In the genomic region with DNA sequence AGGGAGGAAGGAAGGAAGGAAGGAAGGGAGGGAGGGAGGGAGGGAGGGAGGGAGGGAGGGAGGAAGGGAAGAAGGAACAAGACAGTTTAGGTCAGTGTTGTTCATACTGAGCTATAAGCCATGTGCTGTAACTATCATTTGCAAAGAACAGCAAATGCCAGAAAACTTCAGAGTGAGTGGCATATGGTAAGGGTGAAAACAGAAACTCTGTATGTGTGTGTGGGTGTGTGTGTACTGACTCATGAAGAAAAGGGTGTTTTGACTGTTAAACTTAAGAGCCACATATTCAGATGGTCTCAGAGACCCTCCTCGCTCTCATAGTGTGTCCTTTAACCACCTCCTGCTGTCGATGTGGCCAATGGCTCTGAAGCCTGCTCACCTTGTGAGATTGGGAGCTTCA, we compare ENCODE assay signal across 20 mouse cellular contexts. TPM values are rescaled to one million over a fixed set of nuclear protein-coding genes. Genes with fewer than 3 reads are reported as not detected.
DNase-seq lines count a peak whose midpoint lies in the region; ATAC-seq and TF ChIP-seq lines count a peak whose summit lies in the region.
"Had no signal": no experiment of that assay in that cellular context is flagged by ENCODE, and none has a peak within 500 bp of the region (broad histone marks: within the 10 kb centered on the region; RNA-seq: fewer than 3 reads in every experiment).

No protein-coding gene starts in this region.

- H3K9me3 ChIP-seq in liver, embryonic 11.5 days (ENCODE audit: control insufficient read depth, low read length), result no peaks in the 10 kb centered on the region
- H3K9me3 ChIP-seq in forebrain, embryonic 14.5 days (replicated peaks; ENCODE audit: control insufficient read depth, low read length), result no peaks in the 10 kb centered on the region
- H3K9me3 ChIP-seq: embryonic facial prominence, embryonic 10.5 days; forebrain, embryonic 13.5 days; heart, embryonic 12.5 days; hindbrain, embryonic 10.5 days had no signal

- no peak overlapping the region for H3K9ac ChIP-seq in liver, embryonic 11.5 days (ENCODE audit: low read depth, low read length)
- H3K9ac ChIP-seq in forebrain, embryonic 14.5 days (ENCODE audit: low read length), result no peak overlapping the region
- H3K9ac ChIP-seq: forebrain, embryonic 13.5 days; heart, embryonic 12.5 days; hindbrain, embryonic 14.5 days had no signal

- ATAC-seq in liver, embryonic 11.5 days (replicated peaks; ENCODE audit: low FRiP score), result no peak
- no peak for ATAC-seq in forebrain, embryonic 14.5 days
- ATAC-seq: activated CD4-positive, CD25-positive, alpha-beta regulatory T cell, adult 4 months; forebrain, embryonic 13.5 days; Patski had no signal

- no peak for TF ChIP-seq CTCF in layer of hippocampus, adult 2 months (conservative IDR thresholded peaks at IDR 0.05)

- H3K4me2 ChIP-seq in liver, embryonic 11.5 days, result no peak overlapping the region
- no peak overlapping the region for H3K4me2 ChIP-seq in forebrain, embryonic 14.5 days (ENCODE audit: low read length)
- H3K4me2 ChIP-seq: forebrain, embryonic 13.5 days; heart, embryonic 12.5 days; hindbrain, embryonic 14.5 days had no signal

- H3K27ac ChIP-seq in layer of hippocampus, adult 2 months, result no peak overlapping the region
- H3K27ac ChIP-seq in liver, embryonic 11.5 days (ENCODE audit: low read depth, low read length), result 0 out of 2 replicates have a peak overlapping the region, but pooled peaks have one; percentile 36
- no peak overlapping the region for H3K27ac ChIP-seq in forebrain, embryonic 14.5 days (ENCODE audit: low read depth, low read length)
- H3K27ac ChIP-seq: embryonic facial prominence, embryonic 10.5 days; forebrain, embryonic 13.5 days; heart, adult 2 months; hindbrain, embryonic 10.5 days; hindbrain, embryonic 14.5 days had no signal

- peaks cover 39% of the 10 kb centered on the region for H3K4me1 ChIP-seq in liver, embryonic 11.5 days (replicated peaks; ENCODE audit: control insufficient read depth, insufficient read depth, low read length)
- no peaks in the 10 kb centered on the region for H3K4me1 ChIP-seq in forebrain, embryonic 14.5 days (ENCODE audit: control insufficient read depth, insufficient read depth, low read length)
- H3K4me1 ChIP-seq: forebrain, embryonic 13.5 days had no signal

- DNase-seq in layer of hippocampus, adult 2 months (ENCODE audit: low spot score in 2 of 2), result peak; percentile 22 to 47
- DNase-seq in layer of hippocampus, postnatal 36 days, result no peak
- DNase-seq in liver, embryonic 11.5 days (ENCODE audit: low spot score), result no peak
- DNase-seq in liver, result no peak
- DNase-seq in right cerebral cortex, adult 2 months (ENCODE audit: low spot score in 2 of 2), result peak; percentile 12 to 14
- no peak for DNase-seq in right cerebral cortex, postnatal 10 days (ENCODE audit: low spot score in 2 of 2)
- peak; percentile 22 for DNase-seq in telencephalon, adult 2 months (ENCODE audit: low read depth, low spot score)
- DNase-seq in forebrain, embryonic 14.5 days (ENCODE audit: low spot score), result no peak
- DNase-seq: adrenal gland, postnatal 14 days; cerebellum, adult 2 months; cerebellum, postnatal 10 days; gastrocnemius, postnatal 10 days; heart, adult 2 months had no signal

- H3K27me3 ChIP-seq in liver, embryonic 11.5 days (replicated peaks; ENCODE audit: control insufficient read depth, insufficient read depth, low read length), result no peaks in the 10 kb centered on the region
- H3K27me3 ChIP-seq in forebrain, embryonic 14.5 days (replicated peaks; ENCODE audit: control insufficient read depth, insufficient read depth, low read length), result no peaks in the 10 kb centered on the region
- H3K27me3 ChIP-seq: forebrain, embryonic 13.5 days; heart, embryonic 12.5 days; Patski had no signal

- WGBS in liver, embryonic 11.5 days, result 83% methylated on average over 2 of the region's 2 CpGs
- WGBS in forebrain, embryonic 14.5 days, result 92% methylated on average over 2 of the region's 2 CpGs

- no peaks in the 10 kb centered on the region for H3K36me3 ChIP-seq in liver, embryonic 11.5 days (ENCODE audit: control insufficient read depth, insufficient read depth, low read length)
- H3K36me3 ChIP-seq in forebrain, embryonic 14.5 days (ENCODE audit: control insufficient read depth, insufficient read depth, low read length), result no peaks in the 10 kb centered on the region
- H3K36me3 ChIP-seq: embryonic facial prominence, embryonic 10.5 days; heart, embryonic 12.5 days; hindbrain, embryonic 10.5 days had no signal

- no peak overlapping the region for H3K4me3 ChIP-seq in layer of hippocampus, adult 2 months
- H3K4me3 ChIP-seq in liver, embryonic 11.5 days (ENCODE audit: low read depth, low read length), result no peak overlapping the region
- no peak overlapping the region for H3K4me3 ChIP-seq in forebrain, embryonic 14.5 days (ENCODE audit: low read depth, low read length)
- H3K4me3 ChIP-seq: embryonic facial prominence, embryonic 10.5 days; forebrain, embryonic 13.5 days; heart, adult 2 months; heart, embryonic 12.5 days; hindbrain, embryonic 10.5 days had no signal

RNA-seq across cellular contexts. Expression of a gene that starts 14.9 kb away (rescaled TPM):
- total RNA-seq in layer of hippocampus, adult 2 months (2021), result 10 to 100 TPM; 13.2 to 23.5 TPM
- 10 to 100 TPM; 12.2 to 13.1 TPM for total RNA-seq in layer of hippocampus, postnatal 36 days (2021)
- polyA plus RNA-seq in liver, embryonic 11.5 days (2014; fragmentation: Nextera tagmentation; extraction: Ambion mirVana), result 25.3 and 32.4 TPM in 2 replicates
- polyA plus RNA-seq in forebrain, embryonic 14.5 days (2014; fragmentation: Nextera tagmentation; extraction: Ambion mirVana), result 8.7 and 8.8 TPM in 2 replicates

Comparison
In these comparisons a context has a peak if more than half of its experiments do, and no peak if none do; other contexts are left out.
1. DNase-seq: peak in layer of hippocampus, adult 2 months (2 of 2), right cerebral cortex, adult 2 months (2 of 2) and telencephalon, adult 2 months (single experiment); none in layer of hippocampus, postnatal 36 days (0 of 2), liver, embryonic 11.5 days (single experiment), liver (single experiment), right cerebral cortex, postnatal 10 days (0 of 2) and forebrain, embryonic 14.5 days (single experiment).